Mouse (Mus musculus): ENCODE results near the gene Phkb. TPM values are rescaled to one million over a fixed set of nuclear protein-coding genes. Genes with fewer than 3 reads are reported as not detected.

The Phkb gene
- polyA plus RNA-seq, 2 experiments = 4.7 to 10.7 TPM

- DNase-seq (ENCODE audit: low read depth in 3 of 3, low spot score in 3 of 3) (no peak), ATAC-seq (ENCODE audit: insufficient read depth) (no peak)
- no peak overlapping the region for H3K27ac ChIP-seq
- no peaks in the 10 kb centered on the region for H3K9me3 ChIP-seq (ENCODE audit: control insufficient read depth, low read length)
- no peak overlapping the region for H3K4me3 ChIP-seq (ENCODE audit: insufficient read depth in 1 of 2, low read depth in 2 of 2, low read length in 2 of 2)
- 78% methylated on average over 4 of the region's 4 CpGs for WGBS (ENCODE audit: insufficient replicate concordance)
- H3K4me1 ChIP-seq (replicated peaks; ENCODE audit: control insufficient read depth in 2 of 2, insufficient read depth in 2 of 2, low read length in 1 of 2) = no peaks in the 10 kb centered on the region
- no peaks in the 10 kb centered on the region for H3K36me3 ChIP-seq (replicated peaks; ENCODE audit: control insufficient read depth, insufficient read depth, low read depth)
- H3K27me3 ChIP-seq (ENCODE audit: control insufficient read depth, insufficient read depth, low read length) = no peaks in the 10 kb centered on the region
- no peak overlapping the region for H3K4me2 ChIP-seq (ENCODE audit: low read depth)
- no peak overlapping the region for H3K9ac ChIP-seq (replicated peaks)
- TF ChIP-seq EP300 (IDR thresholded peaks at IDR 0.05; ENCODE audit: low read depth) = no peak
- TF ChIP-seq CTCF (IDR thresholded peaks at IDR 0.05; ENCODE audit: low read depth) = peak; percentile 30; the same call in 1 of the 2 replicates
These were observed 136.9 kb downstream of the Phkb start for GRCm38 (mm10) chr8:85977588-85978077.

GRCm38 (mm10) chr8:85992911-85993310 lies 152.2 kb downstream of the Phkb start:
- Histone ChIP-seq H3K9me3 (ENCODE audit: control insufficient read depth, low read length) (no peaks in the 10 kb centered on the region), H3K27me3 (ENCODE audit: control insufficient read depth, insufficient read depth, low read length) (no peaks in the 10 kb centered on the region), H3K27ac (no peak overlapping the region), H3K4me3 (ENCODE audit: insufficient read depth in 1 of 2, low read depth in 2 of 2, low read length in 2 of 2) (no peak overlapping the region), H3K4me1 (replicated peaks; ENCODE audit: control insufficient read depth in 2 of 2, insufficient read depth in 2 of 2, low read length in 1 of 2) (no peaks in the 10 kb centered on the region), H3K9ac (replicated peaks) (no peak overlapping the region), H3K36me3 (replicated peaks; ENCODE audit: control insufficient read depth, insufficient read depth, low read depth) (no peaks in the 10 kb centered on the region), H3K4me2 (ENCODE audit: low read depth) (no peak overlapping the region)
- 56% methylated on average over 1 of the region's 1 CpGs for WGBS (ENCODE audit: insufficient replicate concordance)
- no peak for TF ChIP-seq CTCF (IDR thresholded peaks at IDR 0.05; ENCODE audit: low read depth)
- no peak for TF ChIP-seq EP300 (IDR thresholded peaks at IDR 0.05; ENCODE audit: low read depth)
- DNase-seq (ENCODE audit: low read depth in 3 of 3, low spot score in 3 of 3) = no peak
- ATAC-seq (ENCODE audit: insufficient read depth) = no peak

- H3K27me3 ChIP-seq (ENCODE audit: control insufficient read depth, insufficient read depth, low read length) = no peaks in the 10 kb centered on the region
- no peaks in the 10 kb centered on the region for H3K9me3 ChIP-seq (ENCODE audit: control insufficient read depth, low read length)
These were observed 152.9 kb downstream of the Phkb start for GRCm38 (mm10) chr8:85993661-85994060.

GRCm38 (mm10) chr8:85995971-85996370 lies 155.2 kb downstream of the Phkb start:
- H3K9ac ChIP-seq (replicated peaks) = no peak overlapping the region
- no peak overlapping the region for H3K4me2 ChIP-seq (ENCODE audit: low read depth)
- 63% methylated on average over 1 of the region's 1 CpGs for WGBS (ENCODE audit: insufficient replicate concordance)
- no peak for DNase-seq (ENCODE audit: low read depth in 3 of 3, low spot score in 3 of 3)
- H3K4me3 ChIP-seq (ENCODE audit: insufficient read depth in 1 of 2, low read depth in 2 of 2, low read length in 2 of 2) = no peak overlapping the region
- no peaks in the 10 kb centered on the region for H3K27me3 ChIP-seq (ENCODE audit: control insufficient read depth, insufficient read depth, low read length)
- ATAC-seq (ENCODE audit: insufficient read depth) = no peak
- H3K4me1 ChIP-seq (replicated peaks; ENCODE audit: control insufficient read depth in 2 of 2, insufficient read depth in 2 of 2, low read length in 1 of 2) = no peaks in the 10 kb centered on the region
- H3K9me3 ChIP-seq (ENCODE audit: control insufficient read depth, low read length) = no peaks in the 10 kb centered on the region
- no peak overlapping the region for H3K27ac ChIP-seq
- TF ChIP-seq CTCF (IDR thresholded peaks at IDR 0.05; ENCODE audit: low read depth) (no peak), EP300 (IDR thresholded peaks at IDR 0.05; ENCODE audit: low read depth) (no peak)
- H3K36me3 ChIP-seq (replicated peaks; ENCODE audit: control insufficient read depth, insufficient read depth, low read depth) = no peaks in the 10 kb centered on the region

More at GRCm38 (mm10) chr8:85993661-85994060, 152.9 kb downstream of the Phkb start:
- DNase-seq (ENCODE audit: low read depth in 3 of 3, low spot score in 3 of 3) = no peak
- Histone ChIP-seq H3K9ac (replicated peaks) (no peak overlapping the region), H3K36me3 (replicated peaks; ENCODE audit: control insufficient read depth, insufficient read depth, low read depth) (no peaks in the 10 kb centered on the region), H3K4me3 (ENCODE audit: insufficient read depth in 1 of 2, low read depth in 2 of 2, low read length in 2 of 2) (no peak overlapping the region), H3K4me1 (replicated peaks; ENCODE audit: control insufficient read depth in 2 of 2, insufficient read depth in 2 of 2, low read length in 1 of 2) (no peaks in the 10 kb centered on the region), H3K27ac (no peak overlapping the region), H3K4me2 (ENCODE audit: low read depth) (no peak overlapping the region)
- no peak for ATAC-seq (ENCODE audit: insufficient read depth)
- TF ChIP-seq EP300 (IDR thresholded peaks at IDR 0.05; ENCODE audit: low read depth) (no peak), CTCF (IDR thresholded peaks at IDR 0.05; ENCODE audit: low read depth) (no peak)
- WGBS (ENCODE audit: insufficient replicate concordance) = 65% methylated on average over 1 of the region's 1 CpGs

GRCm38 (mm10) chr8:86006485-86006884 lies 165.7 kb downstream of the Phkb start:
- no peaks in the 10 kb centered on the region for H3K9me3 ChIP-seq (ENCODE audit: control insufficient read depth, low read length)
- no peak overlapping the region for H3K27ac ChIP-seq
- no peak for DNase-seq (ENCODE audit: low read depth in 3 of 3, low spot score in 3 of 3)
- no peak overlapping the region for H3K4me3 ChIP-seq (ENCODE audit: insufficient read depth in 1 of 2, low read depth in 2 of 2, low read length in 2 of 2)
- no peak overlapping the region for H3K4me2 ChIP-seq (ENCODE audit: low read depth)
- TF ChIP-seq CTCF (IDR thresholded peaks at IDR 0.05; ENCODE audit: low read depth) = no peak
- TF ChIP-seq EP300 (IDR thresholded peaks at IDR 0.05; ENCODE audit: low read depth) = no peak
- H3K9ac ChIP-seq (replicated peaks) = no peak overlapping the region
- ATAC-seq (ENCODE audit: insufficient read depth) = no peak
- no peaks in the 10 kb centered on the region for H3K4me1 ChIP-seq (replicated peaks; ENCODE audit: control insufficient read depth in 2 of 2, insufficient read depth in 2 of 2, low read length in 1 of 2)
- H3K36me3 ChIP-seq (replicated peaks; ENCODE audit: control insufficient read depth, insufficient read depth, low read depth) = no peaks in the 10 kb centered on the region
- no peaks in the 10 kb centered on the region for H3K27me3 ChIP-seq (ENCODE audit: control insufficient read depth, insufficient read depth, low read length)

Data from liver, embryonic 14.5 days (tissue).